Mouse (Mus musculus) stomach, postnatal 0 days (tissue): ENCODE data around the gene Spin1.

Source experiments
- CTCF ChIP-seq: IDR thresholded peaks from 2 replicates; pipeline ENCODE4 v1.5.1; 2016; ENCODE audit warnings: antibody characterized with exemption, low read depth, mild to moderate bottlenecking, moderate library complexity
- EP300 ChIP-seq: optimal IDR thresholded peaks from 2 replicates; pipeline ENCODE3; 2016; ENCODE audit warnings: antibody characterized with exemption

DNA sequence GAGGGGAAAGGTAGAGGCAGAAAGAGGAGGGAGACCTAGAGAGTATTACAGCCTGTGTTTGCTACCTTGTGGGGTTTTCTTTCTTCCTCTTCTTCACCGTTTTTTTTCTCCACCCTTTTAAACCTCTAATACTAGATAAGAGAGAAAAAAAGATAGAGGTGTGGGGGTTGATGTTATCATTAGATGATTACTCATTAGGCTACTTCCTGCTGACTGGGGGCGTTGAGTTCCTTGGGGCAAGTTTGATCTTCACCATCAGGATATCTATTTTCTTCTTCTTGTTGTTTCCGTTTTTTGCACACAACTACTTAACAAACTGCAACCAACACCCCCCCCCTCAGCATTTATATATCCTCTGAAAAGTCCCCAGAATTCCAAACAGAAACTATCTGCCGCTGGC is 12.5 kb upstream of the Spin1 start:
- no peak for TF ChIP-seq CTCF
- no peak for TF ChIP-seq EP300
